Mouse (Mus musculus) embryo, embryonic 10 days (tissue): ENCODE measurements around the gene Kcnq2.
A peak's percentile ranks its signal among the peaks of the same experiment; 100 is the strongest.

Experiments
- DNase-seq: peaks from one replicate; pipeline ENCODE4 v3.0.0-alpha.2; 2015; ENCODE audit warnings: low spot score

Gene Kcnq2

GRCm38 (mm10) chr2:181147546-181148317 is 12.6 kb upstream of the Kcnq2 start:
- peak; percentile 54 for DNase-seq

- DNase-seq, result no peak
These were observed 12.0 kb upstream of the Kcnq2 start for GRCm38 (mm10) chr2:181146976-181147545.

- DNase-seq, result no peak
These were observed 9.6 kb upstream of the Kcnq2 start for GRCm38 (mm10) chr2:181144675-181145074.

GRCm38 (mm10) chr2:181143509-181144276 is 8.6 kb upstream of the Kcnq2 start:
- no peak for DNase-seq

GRCm38 (mm10) chr2:181142703-181143135 is 7.6 kb upstream of the Kcnq2 start:
- DNase-seq, result no peak

GRCm38 (mm10) chr2:181139641-181140193 is 4.6 kb upstream of the Kcnq2 start:
- no peak for DNase-seq

GRCm38 (mm10) chr2:181136934-181137333 is 1.8 kb upstream of the Kcnq2 start:
- DNase-seq, result peak; percentile 86

GRCm38 (mm10) chr2:181135446-181135818 is 332 bp upstream of the Kcnq2 start:
- no peak for DNase-seq

GRCm38 (mm10) chr2:181133837-181134590 is 1.1 kb downstream of the Kcnq2 start:
- no peak for DNase-seq

- no peak for DNase-seq
These were observed 4.9 kb downstream of the Kcnq2 start for GRCm38 (mm10) chr2:181130245-181130644.

GRCm38 (mm10) chr2:181128963-181129362 is 6.1 kb downstream of the Kcnq2 start:
- DNase-seq, result no peak

- no peak for DNase-seq
These were observed 7.3 kb downstream of the Kcnq2 start for GRCm38 (mm10) chr2:181127786-181128185.

GRCm38 (mm10) chr2:181125726-181126455 is 9.2 kb downstream of the Kcnq2 start:
- DNase-seq, result peak; percentile 52

GRCm38 (mm10) chr2:181122642-181123041 is 12.5 kb downstream of the Kcnq2 start:
- DNase-seq, result no peak

- peak; percentile 32 for DNase-seq
These were observed 14.1 kb downstream of the Kcnq2 start for GRCm38 (mm10) chr2:181120922-181121449.

GRCm38 (mm10) chr2:181119952-181120351 is 15.1 kb downstream of the Kcnq2 start:
- DNase-seq, result no peak

- no peak for DNase-seq
These were observed 18.7 kb downstream of the Kcnq2 start for GRCm38 (mm10) chr2:181116436-181116835.

GRCm38 (mm10) chr2:181115367-181115766 is 19.7 kb downstream of the Kcnq2 start:
- DNase-seq, result no peak

- DNase-seq, result no peak
These were observed 21.2 kb downstream of the Kcnq2 start for GRCm38 (mm10) chr2:181113762-181114361.

- no peak for DNase-seq
These were observed 23.4 kb downstream of the Kcnq2 start for GRCm38 (mm10) chr2:181111665-181112064.
